Mouse (Mus musculus): ENCODE measurements at regions not wholly inside any gene's neighbourhood (a gene's known extent, or its start where the extent isn't known, plus 50 kb on each side); places are given as distances from the start of the nearest gene placed in this dataset.
A peak's percentile ranks its signal among the peaks of the same experiment; 100 is the strongest.

- no peak for TF ChIP-seq CTCF (IDR thresholded peaks at IDR 0.05; ENCODE audit: borderline replicate concordance, insufficient read depth, low read length)
- TF ChIP-seq POLR2A (IDR thresholded peaks at IDR 0.05; ENCODE audit: low read depth, low read length) = 0 out of 2 replicates have a peak, but pooled peaks have one; percentile 11
These were observed 53.2 kb upstream of the Wnt7b start for GRCm38 (mm10) chr15:85635425-85635824.
